Comparison of ENCODE assay signal across 9 mouse cellular contexts in the genomic region with DNA sequence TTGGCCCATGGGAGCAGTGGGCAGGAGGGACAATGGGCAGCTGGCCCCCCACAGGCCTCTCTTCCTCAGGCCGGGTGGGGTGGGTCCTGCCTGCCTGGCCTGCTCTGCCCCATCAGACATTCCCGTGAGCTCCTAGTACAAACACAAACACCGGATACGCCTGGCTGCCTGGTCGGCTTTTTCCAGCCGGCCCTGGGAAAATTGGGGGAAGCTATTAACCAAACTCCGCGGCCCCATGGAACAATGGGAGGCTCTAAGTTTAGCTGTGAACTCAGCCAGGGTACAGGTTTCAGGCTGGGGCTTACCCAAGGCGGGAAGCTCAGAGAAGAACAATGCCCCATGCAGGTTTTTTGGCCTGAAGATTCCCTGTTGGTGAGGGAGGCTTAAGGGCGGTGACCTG. TPM values are rescaled to one million over a fixed set of nuclear protein-coding genes. Genes with fewer than 3 reads are reported as not detected.
DNase-seq lines count a peak whose midpoint lies in the region; ATAC-seq lines count a peak whose summit lies in the region.
"Had no signal": no experiment of that assay in that cellular context is flagged by ENCODE, and none has a peak within 500 bp of the region (broad histone marks: within the 10 kb centered on the region; RNA-seq: fewer than 3 reads in every experiment).

No protein-coding gene starts in this region.

- H3K4me2 ChIP-seq in forebrain, embryonic 13.5 days = no peak overlapping the region
- no peak overlapping the region for H3K4me2 ChIP-seq in hindbrain, embryonic 14.5 days (replicated peaks)
- no peak overlapping the region for H3K4me2 ChIP-seq in lung, embryonic 15.5 days
- H3K4me2 ChIP-seq: liver, embryonic 15.5 days had no signal

- no peaks in the 10 kb centered on the region for H3K9me3 ChIP-seq in forebrain, embryonic 13.5 days (replicated peaks)
- H3K9me3 ChIP-seq in hindbrain, embryonic 14.5 days (ENCODE audit: control insufficient read depth, low read length) = no peaks in the 10 kb centered on the region
- H3K9me3 ChIP-seq in lung, embryonic 15.5 days = no peaks in the 10 kb centered on the region
- H3K9me3 ChIP-seq: liver, embryonic 15.5 days had no signal

- WGBS in forebrain, embryonic 13.5 days = 9% methylated on average over 10 of the region's 10 CpGs
- WGBS in hindbrain, embryonic 14.5 days = 25% methylated on average over 10 of the region's 10 CpGs
- WGBS in lung, embryonic 15.5 days = 36% methylated on average over 10 of the region's 10 CpGs

- peaks cover 44% of the 10 kb centered on the region for H3K36me3 ChIP-seq in forebrain, embryonic 13.5 days (ENCODE audit: poor library complexity, severe bottlenecking)
- H3K36me3 ChIP-seq in hindbrain, embryonic 14.5 days (replicated peaks; ENCODE audit: control insufficient read depth, insufficient read depth) = no peaks in the 10 kb centered on the region
- H3K36me3 ChIP-seq in lung, embryonic 15.5 days = no peaks in the 10 kb centered on the region
- H3K36me3 ChIP-seq: liver, embryonic 15.5 days had no signal

- DNase-seq in hindbrain, embryonic 14.5 days (ENCODE audit: low spot score) = no peak
- no peak for DNase-seq in urinary bladder, adult 18-20 months (ENCODE audit: low spot score in 2 of 2)
- no peak for DNase-seq in adrenal gland, adult 18-20 months (ENCODE audit: low spot score in 2 of 2)
- no peak for DNase-seq in left cerebral cortex, adult 11 months (ENCODE audit: low spot score)
- no peak for DNase-seq in testis, postnatal 14 days (ENCODE audit: low spot score)

- ATAC-seq in forebrain, embryonic 13.5 days = no peak
- no peak for ATAC-seq in hindbrain, embryonic 14.5 days (ENCODE audit: low FRiP score)
- ATAC-seq in lung, embryonic 15.5 days (ENCODE audit: borderline replicate concordance, extremely low read depth, low FRiP score, low TSS enrichment) = peak; percentile 69

- H3K27ac ChIP-seq in brown adipose tissue, adult 24 weeks (replicated peaks; ENCODE audit: low read depth, low read length) = peak overlapping the region; percentile 96
- peak overlapping the region; percentile 63 for H3K27ac ChIP-seq in forebrain, embryonic 13.5 days
- peak overlapping the region; percentile 43; the same call in 1 of the 2 replicates for H3K27ac ChIP-seq in hindbrain, embryonic 14.5 days
- peak overlapping the region; percentile 73 for H3K27ac ChIP-seq in lung, embryonic 15.5 days
- H3K27ac ChIP-seq: liver, embryonic 15.5 days had no signal

- H3K27me3 ChIP-seq in forebrain, embryonic 13.5 days = no peaks in the 10 kb centered on the region
- peaks cover 9% of the 10 kb centered on the region for H3K27me3 ChIP-seq in hindbrain, embryonic 14.5 days (ENCODE audit: control insufficient read depth, insufficient read depth, low read length)
- peaks cover 3% of the 10 kb centered on the region; the same call in 1 of the 2 replicates for H3K27me3 ChIP-seq in lung, embryonic 15.5 days
- H3K27me3 ChIP-seq: liver, embryonic 15.5 days had no signal

- H3K4me1 ChIP-seq in brown adipose tissue, adult 24 weeks (ENCODE audit: control insufficient read depth, insufficient read depth, insufficient read length, low read length) = peaks cover 16% of the 10 kb centered on the region
- H3K4me1 ChIP-seq in forebrain, embryonic 13.5 days = peaks cover 23% of the 10 kb centered on the region
- peaks cover 20% of the 10 kb centered on the region; the same call in 1 of the 2 replicates for H3K4me1 ChIP-seq in hindbrain, embryonic 14.5 days (replicated peaks; ENCODE audit: control insufficient read depth, insufficient read depth, low read length)
- H3K4me1 ChIP-seq in lung, embryonic 15.5 days = peaks cover 31% of the 10 kb centered on the region; the same call in 1 of the 2 replicates

- H3K4me3 ChIP-seq in brown adipose tissue, adult 24 weeks (ENCODE audit: insufficient read depth, low read depth, low read length) = no peak overlapping the region
- H3K4me3 ChIP-seq in forebrain, embryonic 13.5 days = no peak overlapping the region
- H3K4me3 ChIP-seq in hindbrain, embryonic 14.5 days (replicated peaks; ENCODE audit: low read length) = no peak overlapping the region
- H3K4me3 ChIP-seq in lung, embryonic 15.5 days = no peak overlapping the region
- H3K4me3 ChIP-seq: liver, embryonic 15.5 days had no signal

- no peak overlapping the region for H3K9ac ChIP-seq in forebrain, embryonic 13.5 days
- H3K9ac ChIP-seq in hindbrain, embryonic 14.5 days = no peak overlapping the region
- H3K9ac ChIP-seq in lung, embryonic 15.5 days = no peak overlapping the region
- H3K9ac ChIP-seq: liver, embryonic 15.5 days had no signal

RNA-seq across cellular contexts. Expression of a gene that starts 0.7 kb away (rescaled TPM):
- not detected in 2 replicates for polyA plus RNA-seq in brown adipose tissue, adult 24 weeks (2012; ENCODE audit: insufficient read depth, insufficient read length, missing spikeins)
- 0.21 TPM in 1 of 2 replicates, not detected in the other for polyA plus RNA-seq in forebrain, embryonic 13.5 days (2015; fragmentation: Nextera tagmentation; extraction: Ambion mirVana)
- not detected in 2 replicates for polyA plus RNA-seq in hindbrain, embryonic 14.5 days (2014; fragmentation: Nextera tagmentation; extraction: Ambion mirVana)
- not detected in 2 replicates for polyA plus RNA-seq in lung, embryonic 15.5 days (2015; fragmentation: Nextera tagmentation; extraction: Ambion mirVana)
- total RNA-seq in adrenal gland, adult 18-20 months (2021) = not detected
- polyA plus RNA-seq: liver, embryonic 15.5 days had no signal

RNA-seq across cellular contexts. Expression of a gene that starts 35.2 kb away (rescaled TPM):
- polyA plus RNA-seq in brown adipose tissue, adult 24 weeks (2012; ENCODE audit: insufficient read depth, insufficient read length, missing spikeins) = not detected in 2 replicates
- polyA plus RNA-seq in forebrain, embryonic 13.5 days (2015; fragmentation: Nextera tagmentation; extraction: Ambion mirVana) = 0.22 and 0.45 TPM in 2 replicates
- polyA plus RNA-seq in hindbrain, embryonic 14.5 days (2014; fragmentation: Nextera tagmentation; extraction: Ambion mirVana) = 1.4 and 1.5 TPM in 2 replicates
- polyA plus RNA-seq in lung, embryonic 15.5 days (2015; fragmentation: Nextera tagmentation; extraction: Ambion mirVana) = 20.8 and 23.0 TPM in 2 replicates
- total RNA-seq in adrenal gland, adult 18-20 months (2021) = under 1 TPM; 0.19 to 0.23 TPM

Comparison
In these comparisons a context has a peak if more than half of its experiments do, and no peak if none do; other contexts are left out.
1. H3K27ac ChIP-seq: peak in every context shown above with its lines; median percentile 96 in brown adipose tissue, adult 24 weeks; 73 in lung, embryonic 15.5 days; 63 in forebrain, embryonic 13.5 days; 43 in hindbrain, embryonic 14.5 days.